Mouse (Mus musculus) T-helper 1 cell (primary cell): Measurements from ENCODE around the gene Acbd5.

Experiments used
- in situ Hi-C: fragments of 300-600 bp; cut with MboI, MseI; formaldehyde crosslinking; loops from one replicate; pipeline ENCODE4 v1.15.1; 2025; ENCODE audit warnings: high pct_unique_total_duplicates

The Acbd5 gene

GRCm38 (mm10) chr2:23068370-23068737, 387 bp downstream of the Acbd5 start:
- in situ Hi-C loops = no loop called here

GRCm38 (mm10) chr2:23068894-23069744, 1.2 kb downstream of the Acbd5 start:
- in situ Hi-C loops = no loop called here

- in situ Hi-C loops = no loop called here
Observed at GRCm38 (mm10) chr2:23070491-23070890, 2.5 kb downstream of the Acbd5 start.

DNA sequence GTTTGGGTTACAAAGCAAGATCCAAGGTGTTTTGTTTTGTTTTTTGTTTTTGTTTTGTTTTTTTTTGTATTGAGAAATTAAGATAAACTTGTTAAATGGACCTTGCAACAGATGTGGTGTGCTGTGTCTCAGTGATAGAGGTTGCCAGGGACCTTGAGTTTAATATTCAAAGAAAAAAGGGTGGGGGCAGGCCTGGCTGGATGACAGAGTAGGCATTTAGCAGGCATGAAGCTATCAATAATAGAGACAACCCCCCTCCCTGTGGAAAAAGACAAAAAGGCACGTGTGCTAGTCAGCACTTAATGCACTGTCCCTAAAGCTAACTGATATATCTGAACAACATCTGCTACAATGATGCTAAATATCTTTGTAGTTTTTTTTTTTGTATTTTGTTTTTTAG, 3.4 kb downstream of the Acbd5 start:
- in situ Hi-C loops = no loop called here

GRCm38 (mm10) chr2:23075846-23076245, 7.9 kb downstream of the Acbd5 start:
- in situ Hi-C loops = loop anchor here (5.0 kb wide), 1 partner anchor 44 kb away; no protein-coding TSS in a partner anchor

DNA sequence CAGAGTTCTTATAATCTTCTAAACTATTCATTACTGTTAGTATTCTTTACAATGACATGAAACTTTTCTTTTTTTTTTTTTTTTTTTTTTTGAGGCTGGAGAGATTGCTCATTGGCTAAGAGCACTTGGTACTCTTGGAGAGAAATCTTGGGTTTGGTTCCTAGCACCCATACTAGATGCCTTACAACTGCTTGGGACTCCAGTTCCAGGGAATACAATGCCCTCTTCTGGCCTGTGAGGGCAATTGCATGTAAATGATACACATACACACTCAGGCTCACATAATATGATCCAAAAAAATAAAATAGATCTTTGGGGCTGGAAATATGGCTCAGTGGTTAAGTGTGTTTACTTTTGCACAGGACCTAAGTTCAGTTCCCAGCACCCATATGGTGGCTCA, 8.8 kb downstream of the Acbd5 start:
- in situ Hi-C loops = loop anchor here (5.0 kb wide), 1 partner anchor 44 kb away; no protein-coding TSS in a partner anchor

- in situ Hi-C loops = loop anchor here (5.0 kb wide), 1 partner anchor 45 kb away; no protein-coding TSS in a partner anchor
Observed at GRCm38 (mm10) chr2:23077693-23078092, 9.7 kb downstream of the Acbd5 start.

DNA sequence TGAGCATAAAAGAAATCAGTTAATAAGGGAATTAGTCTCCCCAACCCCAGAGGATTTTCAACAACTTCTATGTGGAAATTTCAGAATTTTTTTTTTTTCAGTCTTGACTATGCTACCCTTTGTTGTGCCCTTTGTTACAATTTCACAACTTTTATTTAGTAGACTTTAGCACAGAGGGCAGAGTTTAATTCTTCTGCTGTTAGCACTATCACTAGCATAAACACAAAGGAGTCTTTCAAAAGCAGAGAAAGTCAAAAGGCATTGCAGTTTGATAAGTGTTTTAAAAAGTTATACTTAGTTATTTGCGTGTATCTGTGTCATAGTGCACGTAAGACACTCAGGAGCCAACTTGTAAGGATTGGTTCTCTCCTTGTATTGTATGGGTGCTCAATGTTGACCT, 10.6 kb downstream of the Acbd5 start:
- in situ Hi-C loops = loop anchor here (5.0 kb wide), 1 partner anchor 46 kb away; no protein-coding TSS in a partner anchor

DNA sequence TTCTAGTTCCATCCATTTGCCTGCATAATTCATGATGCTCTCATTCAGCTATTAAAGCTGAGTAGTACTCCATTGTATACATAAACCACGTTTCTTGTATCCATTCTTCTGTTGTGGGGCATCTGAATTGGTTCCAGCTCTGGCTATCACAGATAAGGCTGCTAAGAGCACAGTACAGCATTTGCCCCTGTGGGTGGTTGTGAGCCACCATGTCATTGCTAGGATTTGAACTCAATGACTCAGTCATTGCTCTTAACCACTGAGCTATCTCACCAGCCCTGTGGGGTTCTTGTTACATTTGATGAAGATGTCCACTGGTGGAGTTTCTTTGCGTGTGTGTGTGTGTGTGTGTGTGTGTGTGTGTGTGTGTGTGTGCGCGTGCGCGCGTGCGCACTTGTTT, 16.6 kb downstream of the Acbd5 start:
- in situ Hi-C loops = no loop called here

GRCm38 (mm10) chr2:23092216-23092615, 24.2 kb downstream of the Acbd5 start:
- in situ Hi-C loops = no loop called here

- in situ Hi-C loops = no loop called here
Observed at GRCm38 (mm10) chr2:23097028-23097427, 29.1 kb downstream of the Acbd5 start.

DNA sequence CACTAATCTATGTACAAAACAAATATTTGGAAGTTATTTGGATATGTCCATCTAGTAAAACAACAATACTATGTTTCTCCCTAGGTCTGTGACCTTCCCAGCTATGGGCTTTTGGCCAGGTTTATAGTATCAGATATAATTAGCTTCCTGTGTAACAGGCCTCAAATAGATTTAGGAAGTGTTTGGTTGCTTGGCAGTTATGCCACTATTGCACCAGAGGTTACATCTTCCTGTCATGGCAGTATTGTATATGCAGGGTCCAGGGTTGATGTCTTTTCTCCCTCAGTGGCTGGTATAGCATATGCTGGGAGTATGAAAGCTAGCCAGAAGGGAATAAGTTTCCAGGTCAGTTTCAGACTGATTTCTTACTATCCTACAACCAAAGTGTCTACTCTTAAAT, 34.3 kb downstream of the Acbd5 start:
- in situ Hi-C loops = loop anchor here (10.0 kb wide), 1 partner anchor 1867 kb away; no protein-coding TSS in a partner anchor

DNA sequence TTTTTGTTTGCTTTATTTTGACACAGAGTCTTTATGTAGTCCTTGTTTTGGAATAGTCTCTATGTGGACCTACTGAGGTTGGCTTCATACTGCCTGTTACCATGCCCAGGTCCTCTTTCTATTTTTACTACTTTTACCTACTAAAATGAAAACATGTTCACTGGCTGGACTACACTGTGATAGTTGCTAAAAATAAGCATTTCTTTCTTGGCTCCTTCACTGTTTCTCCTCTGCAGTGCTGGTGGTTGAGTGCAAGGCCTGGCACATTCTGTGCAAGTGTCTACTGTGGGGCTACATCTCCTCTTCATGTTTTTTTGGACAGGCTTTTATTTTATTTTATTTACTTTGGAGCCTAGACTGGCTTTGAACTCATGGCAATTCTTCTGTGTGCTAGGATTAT, 51.6 kb downstream of the Acbd5 start:
- in situ Hi-C loops = no loop called here

- in situ Hi-C loops = no loop called here
Observed at GRCm38 (mm10) chr2:23155199-23155621, 87.2 kb downstream of the Acbd5 start.

DNA sequence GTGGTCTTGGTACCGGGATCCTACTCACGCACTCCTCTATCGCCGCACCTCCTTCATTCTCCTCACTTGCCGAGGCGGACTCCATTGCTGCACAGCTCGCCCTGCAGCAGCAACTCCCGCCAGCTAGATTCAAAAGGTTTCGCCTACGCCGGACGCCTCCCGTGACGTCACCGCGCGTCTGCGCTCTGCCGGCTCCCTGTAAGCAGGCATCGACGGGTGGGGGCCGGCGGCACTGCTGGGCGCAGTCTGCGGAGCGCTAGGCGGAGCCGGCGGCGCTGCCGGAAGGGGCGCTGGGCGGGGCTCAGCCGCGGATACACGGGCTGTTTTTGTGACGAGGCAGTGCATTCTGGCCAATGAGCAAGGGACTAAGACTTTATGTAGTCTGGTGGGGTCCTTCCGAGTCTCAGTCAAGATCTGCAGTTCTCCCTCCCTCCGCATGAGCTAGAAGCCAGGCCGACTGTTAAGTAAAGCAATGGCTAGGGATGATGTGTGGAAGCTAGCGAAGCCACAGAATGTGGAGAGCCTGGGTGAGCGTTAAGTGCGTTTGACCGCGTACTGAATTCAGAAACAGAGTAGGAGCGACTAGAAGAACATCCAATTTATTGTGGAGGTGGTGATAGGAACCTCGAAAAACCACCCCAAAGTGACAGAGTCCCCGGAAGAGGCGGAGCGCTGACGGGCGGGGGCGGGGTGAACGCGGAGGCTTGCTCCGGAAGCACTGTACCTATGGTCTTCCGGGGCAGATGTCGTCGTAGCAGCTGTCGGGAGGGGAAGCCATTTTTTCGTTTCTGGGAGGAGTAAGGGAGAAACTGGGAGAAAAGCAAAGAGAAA, 88.0 kb downstream of the Acbd5 start, which contains the start of the genes Mastl and Yme1l1:
Gene Mastl (minus strand): TSS at position 248 of the 831 bp plus-strand sequence.
Gene Yme1l1 (plus strand): TSS at position 593 of the 831 bp plus-strand sequence.
- in situ Hi-C loops = no loop called here

GRCm38 (mm10) chr2:23156608-23157081, 88.7 kb downstream of the Acbd5 start:
- in situ Hi-C loops = no loop called here
